Mouse (Mus musculus) CH12.LX (cell line): ENCODE results near the gene Kctd7. TPM values are rescaled to one million over a fixed set of nuclear protein-coding genes. Genes with fewer than 3 reads are reported as not detected.

Source experiments
- DNase-seq: peaks from one replicate; pipeline ENCODE4 v3.0.0-alpha.2; 2013; ENCODE audit errors: extremely low read depth
- H3K27ac ChIP-seq: 2 replicates; pipeline ENCODE4 v1.5.1; 2012; ENCODE audit warnings: low read depth, mild to moderate bottlenecking, control low read depth, moderate library complexity; ENCODE audit not compliant: insufficient read depth
- H3K27me3 ChIP-seq: replicated peaks from 2 replicates; pipeline ENCODE3; 2012; ENCODE audit warnings: inconsistent platforms
- H3K36me3 ChIP-seq, 2 experiments: replicated peaks in 1 of 2; 2 replicates each; pipeline versions ENCODE3 to v1.6.1; 2012; ENCODE audit warnings: inconsistent platforms in 1 of 2, low read length in 1 of 2, mild to moderate bottlenecking in 1 of 2, mixed read lengths in 1 of 2, moderate library complexity in 1 of 2; ENCODE audit not compliant: control insufficient read depth in 1 of 2, insufficient read depth in 1 of 2
- H3K4me1 ChIP-seq, 2 experiments: 2 replicates each; pipeline ENCODE4 v1.6.1; 2012; ENCODE audit warnings: inconsistent platforms in 1 of 2, moderate library complexity in 1 of 2; ENCODE audit not compliant: insufficient read depth in 2 of 2, control insufficient read depth in 1 of 2
- H3K4me2 ChIP-seq: 2 replicates; pipeline ENCODE4 v1.6.1; 2012; ENCODE audit warnings: low read depth, mild to moderate bottlenecking, control low read depth; ENCODE audit not compliant: poor library complexity, insufficient read depth, severe bottlenecking
- H3K4me3 ChIP-seq, 3 experiments: fragments of 150-350 bp in 1 of 3; sonication (generic) in 1 of 3; replicated peaks in 1 of 3; 2 replicates each; pipeline versions ENCODE3 to v1.5.1; 2011 to 2012; ENCODE audit warnings: low read depth in 2 of 3, low read length in 2 of 3, mild to moderate bottlenecking in 2 of 3, moderate library complexity in 2 of 3, control low read depth in 1 of 3, improper control_type of control experiment in 1 of 3, inconsistent platforms in 1 of 3, mixed read lengths in 1 of 3; ENCODE audit not compliant: poor library complexity in 1 of 3
- H3K79me2 ChIP-seq: replicated peaks from 2 replicates; pipeline ENCODE4 v1.6.1; 2012; ENCODE audit warnings: mild to moderate bottlenecking, moderate library complexity; ENCODE audit not compliant: control insufficient read depth, poor library complexity, insufficient read depth, severe bottlenecking; ENCODE audit errors: extremely low read depth
- H3K9ac ChIP-seq: 2 replicates; pipeline ENCODE4 v1.6.1; 2012; ENCODE audit warnings: low read depth, mild to moderate bottlenecking, control low read depth, moderate library complexity; ENCODE audit not compliant: insufficient read depth
- H3K9me3 ChIP-seq: replicated peaks from 2 replicates; pipeline ENCODE3; 2012; ENCODE audit warnings: low read length, inconsistent platforms, mixed read lengths
- CHD1 ChIP-seq: IDR thresholded peaks from 2 replicates; pipeline ENCODE4 v1.6.1; 2012; ENCODE audit warnings: low read depth, low read length, improper control_type of control experiment, inconsistent platforms
- CHD2 ChIP-seq: IDR thresholded peaks from 2 replicates; pipeline ENCODE4 v1.6.1; 2011; ENCODE audit warnings: low read length, improper control_type of control experiment
- E2F4 ChIP-seq: IDR thresholded peaks from 2 replicates; pipeline ENCODE4 v1.6.1; 2011; ENCODE audit warnings: low read depth, low read length, improper control_type of control experiment; ENCODE audit not compliant: insufficient replicate concordance
- EP300 ChIP-seq: IDR thresholded peaks from 2 replicates; pipeline ENCODE4 v1.6.1; 2011; ENCODE audit warnings: low read length, improper control_type of control experiment
- ETS1 ChIP-seq: conservative IDR thresholded peaks from 2 replicates; pipeline ENCODE4 v1.6.1; 2012; ENCODE audit warnings: low read depth, mild to moderate bottlenecking, inconsistent platforms, low read length, improper control_type of control experiment, moderate library complexity
- HCFC1 ChIP-seq: IDR thresholded peaks from 2 replicates; pipeline ENCODE4 v1.6.1; 2012; ENCODE audit warnings: low read depth, mild to moderate bottlenecking, inconsistent platforms, low read length, improper control_type of control experiment
- IRF4 ChIP-seq: IDR thresholded peaks from 2 replicates; pipeline ENCODE4 v1.6.1; 2014; ENCODE audit warnings: low read depth, mild to moderate bottlenecking, inconsistent platforms, low read length, improper control_type of control experiment
- JUN ChIP-seq: IDR thresholded peaks from 2 replicates; pipeline ENCODE4 v1.6.1; 2011; ENCODE audit warnings: low read depth, mild to moderate bottlenecking, low read length, improper control_type of control experiment, moderate library complexity; ENCODE audit not compliant: insufficient read depth
- JUND ChIP-seq: conservative IDR thresholded peaks from 2 replicates; pipeline ENCODE4 v1.6.1; 2011; ENCODE audit warnings: low read depth, low read length, improper control_type of control experiment
- KAT2A ChIP-seq: IDR thresholded peaks from 2 replicates; pipeline ENCODE4 v1.6.1; 2012; ENCODE audit warnings: low read length, improper control_type of control experiment, inconsistent platforms; ENCODE audit not compliant: insufficient replicate concordance
- MAX ChIP-seq: IDR thresholded peaks from 2 replicates; pipeline ENCODE4 v1.6.1; 2011; ENCODE audit warnings: low read length, improper control_type of control experiment
- MEF2A ChIP-seq: IDR thresholded peaks from 2 replicates; pipeline ENCODE4 v1.6.1; 2014; ENCODE audit warnings: low read depth, mild to moderate bottlenecking, inconsistent platforms, low read length, improper control_type of control experiment, borderline replicate concordance
- MYC ChIP-seq: IDR thresholded peaks from 2 replicates; pipeline ENCODE4 v1.6.1; 2011; ENCODE audit warnings: low read depth, mild to moderate bottlenecking, improper control_type of control experiment, low read length
- NELFE ChIP-seq: IDR thresholded peaks from 2 replicates; pipeline ENCODE4 v1.6.1; 2011; ENCODE audit warnings: low read depth, low read length, improper control_type of control experiment
- POLR2A ChIP-seq: IDR thresholded peaks from 2 replicates; pipeline ENCODE4 v1.6.1; 2011; ENCODE audit warnings: low read depth, mild to moderate bottlenecking, improper control_type of control experiment, low read length
- RAD21 ChIP-seq: IDR thresholded peaks from 2 replicates; pipeline ENCODE4 v1.6.1; 2011; ENCODE audit warnings: low read depth, mild to moderate bottlenecking, low read length, improper control_type of control experiment, moderate library complexity
- SIN3A ChIP-seq: IDR thresholded peaks from 2 replicates; pipeline ENCODE4 v1.6.1; 2012; ENCODE audit warnings: low read length, improper control_type of control experiment, inconsistent platforms
- SMC3 ChIP-seq: IDR thresholded peaks from 2 replicates; pipeline ENCODE4 v1.6.1; 2011; ENCODE audit warnings: low read depth, low read length, improper control_type of control experiment
- TCF12 ChIP-seq: IDR thresholded peaks from 2 replicates; pipeline ENCODE4 v1.6.1; 2014; ENCODE audit warnings: low read depth, mild to moderate bottlenecking, inconsistent platforms, low read length, improper control_type of control experiment
- UBTF ChIP-seq: IDR thresholded peaks from 2 replicates; pipeline ENCODE4 v1.6.1; 2012; ENCODE audit warnings: low read depth, mild to moderate bottlenecking, inconsistent platforms, low read length, improper control_type of control experiment, moderate library complexity
- USF2 ChIP-seq: conservative IDR thresholded peaks from 2 replicates; pipeline ENCODE4 v1.6.1; 2011; ENCODE audit warnings: low read depth, low read length, improper control_type of control experiment
- ZC3H11A ChIP-seq: IDR thresholded peaks from 2 replicates; pipeline ENCODE4 v1.6.1; 2012; ENCODE audit warnings: low read depth, mild to moderate bottlenecking, inconsistent platforms, low read length, improper control_type of control experiment
- ZNF384 ChIP-seq: IDR thresholded peaks from 2 replicates; pipeline ENCODE4 v1.6.1; 2012; ENCODE audit warnings: low read depth, low read length, improper control_type of control experiment, inconsistent platforms
- dilution Hi-C: fragments of 300-500 bp; cut with MboI; formaldehyde crosslinking; loops from 2 replicates; pipeline ENCODE4 v1.14.3; 2020; ENCODE audit warnings: low sequenced_read_pairs; ENCODE audit not compliant: extremely low pct_unique_long_range_greater_than_20kb, extremely low pct_ligation_motif_present
- in situ Hi-C: fragments of 300-500 bp; cut with MboI; formaldehyde crosslinking; loops from 3 replicates; pipeline ENCODE4 v1.14.3; 2019; ENCODE audit warnings: low sequenced_read_pairs, low pct_ligation_motif_present, low pct_unique_long_range_greater_than_20kb, mixed read lengths
- polyA plus RNA-seq: library from polyadenylated mRNA; unstranded; fragments of >175 nt; gene quantifications from 2 replicates; pipeline ENCODE4 v1.2.1, GENCODE M21; 2012; ENCODE audit warnings: low read depth; ENCODE audit not compliant: insufficient read length
- total RNA-seq, 2 experiments: library from RNA; depleted of rRNA; stranded (reverse); fragments of 300-350 nt in 1 of 2; fragments of >200 nt in 1 of 2; gene quantifications; 2 replicates each; pipeline ENCODE4 v1.2.3; 2012 to 2014

Gene Kctd7
- total and polyA plus RNA-seq, 3 experiments: 2.8 to 4.3 (median 3.3) TPM

DNA sequence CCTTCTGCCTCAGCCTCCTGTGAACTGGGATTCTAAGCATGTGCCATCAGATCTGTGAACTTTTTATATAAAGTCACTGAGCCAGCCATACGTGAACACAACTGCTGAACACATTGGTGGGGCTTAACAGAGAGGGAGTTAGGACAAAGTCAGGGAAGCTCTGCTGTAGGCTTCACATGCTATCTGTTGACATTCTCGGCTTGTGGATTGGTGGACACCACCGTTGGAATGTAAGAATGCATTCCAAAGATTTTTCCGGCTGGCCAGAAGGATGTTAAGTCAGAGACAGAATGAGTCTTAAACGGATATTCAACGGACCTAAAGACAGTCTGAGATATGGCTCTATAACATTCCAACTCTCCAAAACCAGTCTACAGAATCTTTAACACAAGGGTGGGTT lies 24.4 kb downstream of the Kctd7 start:
- H3K4me3 ChIP-seq: no peak overlapping the region
- dilution Hi-C loops: no loop called here
- H3K4me1 ChIP-seq: peaks cover 0 to 18% of the 10 kb centered on the region in 2 experiments; a peak in 2 of 4 replicates
- no peaks in the 10 kb centered on the region for H3K36me3 ChIP-seq
- H3K27me3 ChIP-seq: no peaks in the 10 kb centered on the region
- no peak for DNase-seq
- in situ Hi-C loops: no loop called here
- peaks cover 24% of the 10 kb centered on the region for H3K79me2 ChIP-seq
- H3K4me2 ChIP-seq: no peak overlapping the region
- no peaks in the 10 kb centered on the region for H3K9me3 ChIP-seq
- H3K27ac ChIP-seq: no peak overlapping the region
- no peak for TF ChIP-seq ZNF384
- TF ChIP-seq CHD1: no peak
- H3K9ac ChIP-seq: no peak overlapping the region

GRCm38 (mm10) chr5:130170666-130171422 lies 26.2 kb downstream of the Kctd7 start:
- H3K4me2 ChIP-seq: peak overlapping the region; percentile 85
- H3K4me3 ChIP-seq: peak overlapping the region; percentile 58 to 87 (median 85)
- no peaks in the 10 kb centered on the region for H3K27me3 ChIP-seq
- peak overlapping the region; percentile 88 for H3K9ac ChIP-seq
- peak overlapping the region; percentile 2; the same call in 1 of the 2 replicates for H3K27ac ChIP-seq
- H3K36me3 ChIP-seq: peaks cover 0 to 3% of the 10 kb centered on the region in 2 experiments
- peaks cover 0 to 35% of the 10 kb centered on the region in 2 experiments; a peak in 2 of 4 replicates for H3K4me1 ChIP-seq
- DNase-seq: no peak
- in situ Hi-C loops (no loop called here), dilution Hi-C loops (no loop called here)
- H3K79me2 ChIP-seq: peaks cover 41% of the 10 kb centered on the region
- H3K9me3 ChIP-seq: no peaks in the 10 kb centered on the region
- peak; percentile 83; the same call in 1 of the 2 replicates for TF ChIP-seq CHD1
- no peak for TF ChIP-seq MYC
- TF ChIP-seq JUND: 0 out of 2 replicates have a peak, but pooled peaks have one; percentile 5
- TF ChIP-seq, all 38 proteins: peak for 2

DNA sequence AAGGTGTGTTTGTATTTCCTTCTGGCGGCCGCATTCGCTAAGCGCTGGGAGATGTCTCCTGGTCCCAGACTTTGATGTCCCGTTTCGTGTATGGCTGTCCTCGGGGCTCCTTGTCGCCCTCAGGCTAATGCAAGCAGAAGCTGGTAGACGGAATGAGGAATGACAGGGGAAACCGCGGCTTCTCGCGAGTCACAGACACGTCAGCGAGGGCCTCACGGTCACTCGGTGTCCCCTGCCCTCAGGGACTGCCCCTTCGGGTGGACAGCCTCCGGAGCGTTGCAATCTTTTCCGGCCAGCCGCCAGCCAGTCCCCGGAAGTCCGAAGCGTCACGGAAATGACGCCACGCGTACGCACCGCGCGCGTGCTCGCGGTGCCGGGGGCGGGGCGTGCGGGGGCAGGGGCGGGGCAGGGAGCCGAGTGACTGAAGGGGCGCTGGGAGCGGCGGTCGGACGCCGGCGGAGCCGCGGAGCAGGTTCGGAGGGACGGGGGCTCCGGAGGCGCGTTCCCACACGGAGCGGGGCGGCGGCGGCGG lies 26.8 kb downstream of the Kctd7 start, which contains the start of gene Rabgef1:
TSS of gene Rabgef1 (plus strand) at position 376 of the 532 bp plus-strand sequence.
- Histone ChIP-seq H3K36me3 (peaks cover 0 to 4% of the 10 kb centered on the region in 2 experiments), H3K27me3 (no peaks in the 10 kb centered on the region), H3K4me2 (peak within 1 kb of the TSS; percentile 85), H3K79me2 (peaks cover 48% of the 10 kb centered on the region), H3K4me1 (peaks cover 0 to 42% of the 10 kb centered on the region in 2 experiments; a peak in 2 of 4 replicates), H3K27ac (peak within 1 kb of the TSS; percentile 2; the same call in 1 of the 2 replicates), H3K9ac (peak within 1 kb of the TSS; percentile 89), H3K9me3 (no peaks in the 10 kb centered on the region), H3K4me3 (peak within 1 kb of the TSS; percentile 85 to 97 (median 87))
- dilution Hi-C loops (no loop called here), in situ Hi-C loops (no loop called here)
- DNase-seq: peak; percentile 82
- TF ChIP-seq USF2 (no peak), ETS1 (peak; percentile 83), UBTF (no peak), KAT2A (0 out of 2 replicates have a peak, but pooled peaks have one; percentile 62), RAD21 (no peak), CHD2 (peak; percentile 95), ZNF384 (no peak), MEF2A (peak; percentile 81), SIN3A (peak; percentile 94), HCFC1 (peak; percentile 76), MAX (no peak), POLR2A (peak; percentile 95), EP300 (peak; percentile 30; the same call in 1 of the 2 replicates), CHD1 (0 out of 2 replicates have a peak, but pooled peaks have one; percentile 13), TCF12 (peak; percentile 84), IRF4 (0 out of 2 replicates have a peak, but pooled peaks have one; percentile 33), NELFE (peak; percentile 93), ZC3H11A (no peak), SMC3 (no peak), JUN (no peak), E2F4 (no peak)
